Mouse (Mus musculus) brain, adult 2 months (tissue): Measurements from ENCODE around the gene Gm4498.
"Not testable (repeated sequence)": the region's sequence is repeated elsewhere in the genome, so short reads cannot be mapped to it uniquely, and the experiment has no call there.

Source experiments
- DNase-seq: peaks from one replicate; pipeline ENCODE4 v3.0.0; 2011; ENCODE audit warnings: low read depth, low spot score

Gene Gm4498

GRCm38 (mm10) chr7:20233728-20234127 is at the start of gene Gm4498:
TSS of gene Gm4498 (minus strand) at chr7:20233828.
- not testable (repeated sequence) for DNase-seq

- DNase-seq = not testable (repeated sequence)
Observed at GRCm38 (mm10) chr7:20262734-20263133, 29.1 kb upstream of the Gm4498 start, which contains the start of gene Gm5890. TSS of gene Gm5890 (minus strand) at chr7:20262834.

DNA sequence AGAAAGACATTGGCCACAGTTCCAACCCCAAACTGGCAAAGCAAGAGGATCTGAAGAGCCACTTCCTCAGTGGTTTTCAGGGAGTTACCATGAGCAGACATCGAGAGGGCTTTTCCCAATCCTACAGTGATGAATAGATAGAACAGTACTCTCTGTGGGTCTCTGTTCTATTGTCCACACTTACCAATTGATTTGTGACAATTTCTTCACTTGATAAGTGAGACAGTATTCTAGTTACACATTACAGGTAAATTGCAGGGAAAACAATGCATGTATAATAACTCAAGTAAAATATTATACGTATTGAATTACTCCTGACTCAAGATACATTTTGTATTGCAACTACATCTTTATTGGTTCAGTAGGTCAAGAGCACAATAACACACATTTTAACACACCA is 28.1 kb downstream of the Gm4498 start, which contains the start of gene Gm6164:
Gene Gm6164 (minus strand): TSS at position 101 of the 400 bp plus-strand sequence.
- DNase-seq = not testable (repeated sequence)

GRCm38 (mm10) chr7:20193410-20193809 is 40.2 kb downstream of the Gm4498 start, which contains the start of gene Vmn1r95:
TSS of gene Vmn1r95 (plus strand) at chr7:20193710.
- DNase-seq = not testable (repeated sequence)
